Mouse (Mus musculus): Measurements from ENCODE around the gene Tenm4.

- TF ChIP-seq EP300 (IDR thresholded peaks at IDR 0.05; ENCODE audit: low read length) = no peak
- no peak for TF ChIP-seq POLR2A (IDR thresholded peaks at IDR 0.05; ENCODE audit: low read depth, low read length)
- no peak for TF ChIP-seq PAX5 (IDR thresholded peaks at IDR 0.05; ENCODE audit: low read length)
- TF ChIP-seq POLR2AphosphoS2 (IDR thresholded peaks at IDR 0.05; ENCODE audit: low read depth, low read length) = no peak
- no peak for TF ChIP-seq CHD2 (IDR thresholded peaks at IDR 0.05; ENCODE audit: low read length)
- TF ChIP-seq KAT2A (IDR thresholded peaks at IDR 0.05; ENCODE audit: insufficient replicate concordance, low read length) = no peak
- no peak for TF ChIP-seq ZMIZ1 (IDR thresholded peaks at IDR 0.05; ENCODE audit: low read depth, low read length)
- TF ChIP-seq CTCF (conservative IDR thresholded peaks at IDR 0.05 in 1 of 2, IDR thresholded peaks at IDR 0.05 in 1 of 2; ENCODE audit: low read depth in 2 of 2, low read length in 2 of 2) = no peak
Observed at GRCm38 (mm10) chr7:96889061-96890034, 718.3 kb downstream of the Tenm4 start.

Measured in CH12.LX (cell line).